Mouse (Mus musculus) embryonic facial prominence, embryonic 11.5 days (tissue): Measurements from ENCODE around the gene Itpka. TPM values are rescaled to one million over a fixed set of nuclear protein-coding genes. Genes with fewer than 3 reads are reported as not detected.

Source experiments
- ATAC-seq: fragments of 200-750 bp; cut with Nextera tagmentation; replicated peaks from 2 replicates; pipeline ENCODE4 v1.8.0; 2017; ENCODE audit warnings: low read depth; ENCODE audit not compliant: insufficient number of reproducible peaks, low FRiP score, low TSS enrichment
- DNase-seq: peaks from one replicate; pipeline ENCODE4 v3.0.0-alpha.2; 2015; ENCODE audit warnings: low spot score
- H3K27ac ChIP-seq: fragments of 300-500 bp; sonication (generic); replicated peaks from 2 replicates; pipeline ENCODE4 v1.5.1; 2014; ENCODE audit warnings: mild to moderate bottlenecking, low read depth, low read length, control low read depth
- H3K27me3 ChIP-seq: fragments of 300-500 bp; sonication (generic); 2 replicates; pipeline ENCODE4 v1.6.1; 2014; ENCODE audit warnings: mild to moderate bottlenecking, low read length, moderate library complexity, mixed read lengths; ENCODE audit not compliant: control insufficient read depth, insufficient read depth
- H3K36me3 ChIP-seq: fragments of 300-500 bp; sonication (generic); replicated peaks from 2 replicates; pipeline ENCODE4 v1.6.1; 2014; ENCODE audit warnings: low read depth, mild to moderate bottlenecking, low read length, moderate library complexity, mixed read lengths; ENCODE audit not compliant: control insufficient read depth, insufficient read depth
- H3K4me1 ChIP-seq: fragments of 300-500 bp; sonication (generic); 2 replicates; pipeline ENCODE4 v1.6.1; 2014; ENCODE audit warnings: low read length, mixed read lengths; ENCODE audit not compliant: control insufficient read depth, insufficient read depth
- H3K4me2 ChIP-seq: fragments of 300-500 bp; sonication (generic); 2 replicates; pipeline ENCODE4 v1.6.1; 2014; ENCODE audit warnings: low read depth, mild to moderate bottlenecking, control low read depth, low read length, moderate library complexity
- H3K4me3 ChIP-seq: fragments of 300-500 bp; sonication (generic); 2 replicates; pipeline ENCODE4 v1.5.1; 2014; ENCODE audit warnings: low read depth, low read length, control low read depth
- H3K9ac ChIP-seq: fragments of 300-500 bp; sonication (generic); replicated peaks from 2 replicates; pipeline ENCODE4 v1.6.1; 2014; ENCODE audit warnings: mild to moderate bottlenecking, control low read depth, low read length
- H3K9me3 ChIP-seq: fragments of 300-500 bp; sonication (generic); replicated peaks from 2 replicates; pipeline ENCODE4 v1.6.1; 2016; ENCODE audit warnings: mild to moderate bottlenecking, low read length, inconsistent platforms, mixed read lengths; ENCODE audit not compliant: control insufficient read depth
- WGBS: fragments of 180-500 bp; shearing (Covaris S2); extraction: QIAGEN DNeasy Blood & Tissue Kit; methylation state at CpG from one replicate; pipeline ENCODE4 v1.1.7; 2014; 5-methylcytosine and 5-hydroxymethylcytosine counted together
- polyA plus RNA-seq: library from polyadenylated mRNA; unstranded; fragments of >200 nt; fragmentation: Nextera tagmentation; extraction: Ambion mirVana; gene quantifications from 2 replicates; pipeline ENCODE4 v1.2.1, GENCODE M21; 2014

Gene Itpka
- polyA plus RNA-seq, 1 experiment from 2014 or later: 1.2 TPM

- ATAC-seq: no peak
- Histone ChIP-seq H3K36me3 (no peaks in the 10 kb centered on the region), H3K4me2 (no peak within 1 kb of the TSS), H3K27ac (no peak within 1 kb of the TSS), H3K9ac (no peak within 1 kb of the TSS), H3K4me3 (no peak within 1 kb of the TSS), H3K27me3 (peaks cover 2% of the 10 kb centered on the region; the same call in 1 of the 2 replicates), H3K4me1 (peaks cover 2% of the 10 kb centered on the region), H3K9me3 (no peaks in the 10 kb centered on the region)
- WGBS: 61% methylated on average over 5 of the region's 5 CpGs
- no peak for DNase-seq
Observed at GRCm38 (mm10) chr2:119797279-119797783, 55.2 kb downstream of the Itpka start, which contains the start of gene Tyro3. TSS of gene Tyro3 (plus strand) at chr2:119797733.

- Histone ChIP-seq H3K36me3 (no peaks in the 10 kb centered on the region), H3K4me3 (no peak overlapping the region), H3K4me2 (no peak overlapping the region), H3K9me3 (no peaks in the 10 kb centered on the region), H3K27ac (no peak overlapping the region), H3K4me1 (peaks cover 4% of the 10 kb centered on the region), H3K9ac (no peak overlapping the region), H3K27me3 (peaks cover 2% of the 10 kb centered on the region; the same call in 1 of the 2 replicates)
- ATAC-seq: no peak
- WGBS: 11% methylated on average over 13 of the region's 13 CpGs
- DNase-seq: peak; percentile 66
Observed at GRCm38 (mm10) chr2:119798246-119798927, 56.2 kb downstream of the Itpka start.

- Histone ChIP-seq H3K9ac (peak overlapping the region; percentile 91), H3K27ac (no peak overlapping the region), H3K4me2 (peak overlapping the region; percentile 97), H3K27me3 (peaks cover 2% of the 10 kb centered on the region; the same call in 1 of the 2 replicates), H3K36me3 (no peaks in the 10 kb centered on the region), H3K9me3 (no peaks in the 10 kb centered on the region), H3K4me3 (peak overlapping the region; percentile 84), H3K4me1 (peaks cover 4% of the 10 kb centered on the region)
- ATAC-seq (peak; percentile 81), DNase-seq (peak; percentile 61)
- under 1% methylated on average over 38 of the region's 89 CpGs for WGBS
Observed at GRCm38 (mm10) chr2:119799181-119799960, 57.2 kb downstream of the Itpka start.

GRCm38 (mm10) chr2:119799961-119800550 lies 57.9 kb downstream of the Itpka start:
- Histone ChIP-seq H3K36me3 (no peaks in the 10 kb centered on the region), H3K9ac (peak overlapping the region; percentile 91), H3K4me1 (peaks cover 4% of the 10 kb centered on the region), H3K4me3 (peak overlapping the region; percentile 84), H3K27me3 (peaks cover 2% of the 10 kb centered on the region; the same call in 1 of the 2 replicates), H3K4me2 (peak overlapping the region; percentile 97), H3K27ac (no peak overlapping the region), H3K9me3 (no peaks in the 10 kb centered on the region)
- DNase-seq (peak; percentile 44), ATAC-seq (peak; percentile 11)
- WGBS: under 1% methylated on average over 25 of the region's 27 CpGs

Other genes starting within 250 kb of the Itpka start
- gene Exd1, start 194.7 kb upstream of the Itpka start, polyA plus RNA-seq: 0.40 and 0.48 TPM in 2 replicates
- 73.6 and 74.4 TPM in 2 replicates for gene Chp1, start 194.6 kb upstream of the Itpka start, polyA plus RNA-seq
- 104 and 114 TPM in 2 replicates for gene Nusap1, start 124.0 kb upstream of the Itpka start, polyA plus RNA-seq
- gene Oip5, start 123.9 kb upstream of the Itpka start, polyA plus RNA-seq: 32.1 and 36.0 TPM in 2 replicates
- 50.8 and 55.3 TPM in 2 replicates for gene Ndufaf1, start 79.5 kb upstream of the Itpka start, polyA plus RNA-seq
- 33.0 and 38.4 TPM in 2 replicates for gene Rtf1, start 67.3 kb upstream of the Itpka start, polyA plus RNA-seq
- gene Ltk, start 18.1 kb downstream of the Itpka start, polyA plus RNA-seq: not detected in 2 replicates
- gene Rpap1, start 45.2 kb downstream of the Itpka start, polyA plus RNA-seq: 17.5 and 20.0 TPM in 2 replicates
- gene Tyro3, start 55.4 kb downstream of the Itpka start, polyA plus RNA-seq: 16.3 and 21.0 TPM in 2 replicates
- gene Mga, start 154.9 kb downstream of the Itpka start, polyA plus RNA-seq: 28.3 and 30.5 TPM in 2 replicates
- 1.6 and 2.5 TPM in 2 replicates for gene Mapkbp1, start 230.4 kb downstream of the Itpka start, polyA plus RNA-seq